Mouse (Mus musculus): ENCODE measurements at regions not wholly inside any gene's neighbourhood (a gene's known extent, or its start where the extent isn't known, plus 50 kb on each side); places are given as distances from the start of the nearest gene placed in this dataset.

GRCm38 (mm10) chr5:119055430-119055829 lies 495.0 kb downstream of the Med13l start:
- no peak overlapping the region; the same call in 1 of the 2 replicates for H3K4me3 ChIP-seq (ENCODE audit: control insufficient read depth, low read depth, low read length)
- peaks cover 9% of the 10 kb centered on the region for H3K4me1 ChIP-seq (ENCODE audit: control insufficient read depth, insufficient read depth, low read length)
- no peaks in the 10 kb centered on the region for H3K27me3 ChIP-seq (ENCODE audit: control insufficient read depth, insufficient read depth, low read length)
- no peaks in the 10 kb centered on the region for H3K36me3 ChIP-seq (ENCODE audit: control insufficient read depth, insufficient read depth, low read length)
- H3K27ac ChIP-seq (ENCODE audit: control insufficient read depth, insufficient read depth, low read depth, low read length) = no peak overlapping the region
- TF ChIP-seq POLR2A (IDR thresholded peaks at IDR 0.05; ENCODE audit: control insufficient read depth, low read depth, low read length) (no peak), CTCF (IDR thresholded peaks at IDR 0.05; ENCODE audit: control insufficient read depth, insufficient read depth, insufficient replicate concordance, low read depth, low read length) (no peak)

GRCm38 (mm10) chr5:119057813-119058212 lies 497.3 kb downstream of the Med13l start:
- Histone ChIP-seq H3K36me3 (ENCODE audit: control insufficient read depth, insufficient read depth, low read length) (no peaks in the 10 kb centered on the region), H3K27me3 (ENCODE audit: control insufficient read depth, insufficient read depth, low read length) (no peaks in the 10 kb centered on the region), H3K27ac (ENCODE audit: control insufficient read depth, insufficient read depth, low read depth, low read length) (no peak overlapping the region), H3K4me3 (ENCODE audit: control insufficient read depth, low read depth, low read length) (no peak overlapping the region), H3K4me1 (ENCODE audit: control insufficient read depth, insufficient read depth, low read length) (peaks cover 9% of the 10 kb centered on the region)
- TF ChIP-seq CTCF (IDR thresholded peaks at IDR 0.05; ENCODE audit: control insufficient read depth, insufficient read depth, insufficient replicate concordance, low read depth, low read length) (no peak), POLR2A (IDR thresholded peaks at IDR 0.05; ENCODE audit: control insufficient read depth, low read depth, low read length) (no peak)

DNA sequence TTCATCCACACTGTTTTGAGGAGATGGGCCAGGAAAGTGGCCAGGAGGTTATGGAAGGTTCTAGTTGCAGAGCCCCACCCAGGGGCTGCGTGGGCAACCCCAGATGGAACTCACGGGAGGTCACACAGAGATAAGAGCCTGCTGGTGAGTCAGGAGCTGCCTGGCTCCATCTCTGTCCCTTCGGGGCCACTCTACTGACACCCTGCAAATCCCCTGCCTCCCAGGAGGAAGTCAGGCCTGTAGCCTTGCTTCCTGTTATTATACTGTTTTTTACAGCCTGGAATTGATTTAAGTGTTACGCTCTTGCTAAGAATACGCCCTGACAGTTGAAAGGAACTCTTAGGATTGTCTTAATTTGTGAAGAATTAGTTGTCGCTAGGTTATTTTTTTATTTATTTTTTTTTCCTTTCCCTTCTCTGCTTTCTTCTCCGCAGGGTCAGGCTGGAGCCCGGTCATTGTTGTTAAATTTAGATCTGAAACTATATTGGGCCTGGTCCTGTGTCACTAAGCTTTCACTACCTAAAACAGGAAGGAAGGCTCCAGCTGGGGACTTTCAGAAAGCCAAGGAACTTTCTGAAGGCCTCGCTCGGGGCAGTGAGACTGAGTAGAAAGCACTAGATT lies 497.9 kb downstream of the Med13l start:
- H3K27me3 ChIP-seq (ENCODE audit: control insufficient read depth, insufficient read depth, low read length) = no peaks in the 10 kb centered on the region

DNA sequence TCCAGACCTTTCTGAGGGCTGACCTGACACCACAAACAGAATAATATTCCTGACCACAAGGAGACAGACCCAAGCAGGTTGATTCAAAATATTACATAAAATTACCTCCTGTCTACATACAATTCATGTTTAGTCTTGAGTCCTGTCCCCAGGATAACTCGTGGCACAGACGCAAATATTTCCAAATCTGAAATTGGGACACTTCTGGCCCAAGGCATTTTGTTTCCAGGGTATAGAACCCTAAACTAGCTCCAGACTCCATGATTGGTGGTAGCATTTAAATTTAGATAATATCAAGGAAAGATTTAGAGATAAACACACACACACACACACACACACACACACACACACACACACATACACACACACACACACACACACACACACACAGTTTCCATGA lies 498.7 kb downstream of the Med13l start:
- H3K27me3 ChIP-seq (ENCODE audit: control insufficient read depth, insufficient read depth, low read length) = no peaks in the 10 kb centered on the region

More for the DNA sequence above, 497.9 kb downstream of the Med13l start:
- Histone ChIP-seq H3K4me3 (ENCODE audit: control insufficient read depth, low read depth, low read length) (no peak overlapping the region), H3K36me3 (ENCODE audit: control insufficient read depth, insufficient read depth, low read length) (no peaks in the 10 kb centered on the region), H3K27ac (ENCODE audit: control insufficient read depth, insufficient read depth, low read depth, low read length) (no peak overlapping the region), H3K4me1 (ENCODE audit: control insufficient read depth, insufficient read depth, low read length) (peaks cover 9% of the 10 kb centered on the region)
- TF ChIP-seq CTCF (IDR thresholded peaks at IDR 0.05; ENCODE audit: control insufficient read depth, insufficient read depth, insufficient replicate concordance, low read depth, low read length) (no peak), POLR2A (IDR thresholded peaks at IDR 0.05; ENCODE audit: control insufficient read depth, low read depth, low read length) (no peak)

DNA sequence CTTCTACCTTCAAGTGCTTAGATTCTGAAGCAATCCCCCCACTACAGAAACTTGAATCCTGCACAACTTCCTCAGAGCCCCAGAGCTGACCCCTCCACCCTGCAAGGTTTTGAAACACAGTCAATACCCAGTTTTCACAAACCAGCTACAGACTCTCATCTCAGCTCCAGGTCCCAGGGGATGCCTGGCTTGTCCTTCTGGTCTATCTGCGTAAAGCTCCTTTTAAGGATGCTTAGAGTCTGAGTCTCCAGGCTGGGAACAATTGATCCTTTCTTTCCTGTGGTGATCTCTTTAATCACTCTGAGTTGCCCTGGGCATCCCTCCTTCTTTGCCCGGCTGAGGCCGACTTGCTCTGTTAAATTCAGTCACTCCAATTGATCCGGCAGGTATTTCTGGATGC lies 500.4 kb downstream of the Med13l start:
- Histone ChIP-seq H3K4me1 (ENCODE audit: control insufficient read depth, insufficient read depth, low read length) (no peaks in the 10 kb centered on the region), H3K27ac (ENCODE audit: control insufficient read depth, insufficient read depth, low read depth, low read length) (no peak overlapping the region), H3K27me3 (ENCODE audit: control insufficient read depth, insufficient read depth, low read length) (no peaks in the 10 kb centered on the region), H3K36me3 (ENCODE audit: control insufficient read depth, insufficient read depth, low read length) (no peaks in the 10 kb centered on the region), H3K4me3 (ENCODE audit: control insufficient read depth, low read depth, low read length) (no peak overlapping the region)
- TF ChIP-seq POLR2A (IDR thresholded peaks at IDR 0.05; ENCODE audit: control insufficient read depth, low read depth, low read length) (no peak), CTCF (IDR thresholded peaks at IDR 0.05; ENCODE audit: control insufficient read depth, insufficient read depth, insufficient replicate concordance, low read depth, low read length) (no peak)

More for the DNA sequence above, 498.7 kb downstream of the Med13l start:
- no peaks in the 10 kb centered on the region for H3K36me3 ChIP-seq (ENCODE audit: control insufficient read depth, insufficient read depth, low read length)
- H3K4me1 ChIP-seq (ENCODE audit: control insufficient read depth, insufficient read depth, low read length) = peaks cover 6% of the 10 kb centered on the region
- H3K4me3 ChIP-seq (ENCODE audit: control insufficient read depth, low read depth, low read length) = no peak overlapping the region
- TF ChIP-seq POLR2A (IDR thresholded peaks at IDR 0.05; ENCODE audit: control insufficient read depth, low read depth, low read length) = no peak
- no peak for TF ChIP-seq CTCF (IDR thresholded peaks at IDR 0.05; ENCODE audit: control insufficient read depth, insufficient read depth, insufficient replicate concordance, low read depth, low read length)
- H3K27ac ChIP-seq (ENCODE audit: control insufficient read depth, insufficient read depth, low read depth, low read length) = no peak overlapping the region

- H3K27me3 ChIP-seq (ENCODE audit: control insufficient read depth, insufficient read depth, low read length) = no peaks in the 10 kb centered on the region
- no peak overlapping the region for H3K27ac ChIP-seq (ENCODE audit: control insufficient read depth, insufficient read depth, low read depth, low read length)
- TF ChIP-seq CTCF (IDR thresholded peaks at IDR 0.05; ENCODE audit: control insufficient read depth, insufficient read depth, insufficient replicate concordance, low read depth, low read length) = no peak
- TF ChIP-seq POLR2A (IDR thresholded peaks at IDR 0.05; ENCODE audit: control insufficient read depth, low read depth, low read length) = no peak
- no peaks in the 10 kb centered on the region for H3K36me3 ChIP-seq (ENCODE audit: control insufficient read depth, insufficient read depth, low read length)
- no peaks in the 10 kb centered on the region for H3K4me1 ChIP-seq (ENCODE audit: control insufficient read depth, insufficient read depth, low read length)
- H3K4me3 ChIP-seq (ENCODE audit: control insufficient read depth, low read depth, low read length) = no peak overlapping the region
These were observed 502.0 kb downstream of the Med13l start for GRCm38 (mm10) chr5:119062478-119062877.

DNA sequence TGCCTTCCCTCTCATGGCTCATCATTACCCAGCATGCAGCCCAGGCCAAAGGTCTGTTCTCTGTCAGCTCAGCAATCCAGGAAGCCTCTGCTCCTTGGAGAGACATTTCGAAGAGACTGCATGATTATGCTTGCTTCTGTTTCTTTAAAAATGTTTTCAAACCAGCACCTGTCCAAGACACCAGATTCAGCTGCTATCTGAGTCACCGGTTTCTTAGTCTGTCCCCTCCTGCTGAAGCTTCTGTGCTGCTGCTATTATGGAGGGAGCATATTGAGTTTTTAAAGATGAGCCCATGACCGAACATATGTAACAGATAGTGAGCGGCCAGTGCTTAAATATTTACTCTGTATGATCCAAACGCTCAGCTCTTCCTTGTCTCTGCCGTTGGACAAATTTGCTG lies 506.2 kb downstream of the Med13l start:
- TF ChIP-seq POLR2A (IDR thresholded peaks at IDR 0.05; ENCODE audit: control insufficient read depth, low read depth, low read length) (no peak), CTCF (IDR thresholded peaks at IDR 0.05; ENCODE audit: control insufficient read depth, insufficient read depth, insufficient replicate concordance, low read depth, low read length) (no peak)
- no peak overlapping the region for H3K4me3 ChIP-seq (ENCODE audit: control insufficient read depth, low read depth, low read length)
- H3K27me3 ChIP-seq (ENCODE audit: control insufficient read depth, insufficient read depth, low read length) = no peaks in the 10 kb centered on the region
- no peaks in the 10 kb centered on the region for H3K4me1 ChIP-seq (ENCODE audit: control insufficient read depth, insufficient read depth, low read length)
- no peaks in the 10 kb centered on the region for H3K36me3 ChIP-seq (ENCODE audit: control insufficient read depth, insufficient read depth, low read length)
- no peak overlapping the region for H3K27ac ChIP-seq (ENCODE audit: control insufficient read depth, insufficient read depth, low read depth, low read length)
